Mouse (Mus musculus) olfactory bulb, adult 2 months (tissue): Measurements from ENCODE around the gene Dennd6b. TPM values are rescaled to one million over a fixed set of nuclear protein-coding genes. Genes with fewer than 3 reads are reported as not detected.

Experiments used
- H3K27ac ChIP-seq: fragments of 200-500 bp; 2 replicates; pipeline ENCODE4 v1.5.1; 2012; ENCODE audit warnings: low read depth, low read length; ENCODE audit not compliant: insufficient read depth
- H3K4me1 ChIP-seq: fragments of 200-500 bp; 2 replicates; pipeline ENCODE4 v1.6.1; 2012; ENCODE audit warnings: low read length; ENCODE audit not compliant: control insufficient read depth, insufficient read depth
- H3K4me3 ChIP-seq: fragments of 200-500 bp; 2 replicates; pipeline ENCODE4 v1.5.1; 2012; ENCODE audit warnings: mild to moderate bottlenecking, low read depth, low read length, moderate library complexity; ENCODE audit not compliant: insufficient read depth
- CTCF ChIP-seq: fragments of 200-500 bp; IDR thresholded peaks from 2 replicates; pipeline ENCODE4 v1.5.1; 2012; ENCODE audit warnings: low read depth, mild to moderate bottlenecking, low read length, moderate library complexity; ENCODE audit not compliant: insufficient read depth
- POLR2A ChIP-seq: fragments of 200-500 bp; IDR thresholded peaks from 2 replicates; pipeline ENCODE4 v1.6.1; 2012; ENCODE audit warnings: mild to moderate bottlenecking, low read depth, low read length, moderate library complexity; ENCODE audit not compliant: insufficient read depth
- whole genome bisulfite sequencing: fragments of 180-500 bp; shearing (Covaris S2); methylation state at CpG from one replicate; pipeline ENCODE4 v1.1.7; 2018; 5-methylcytosine and 5-hydroxymethylcytosine counted together
- polyA plus RNA-seq: library from polyadenylated mRNA; stranded (reverse); fragments of >200 nt; gene quantifications from 2 replicates; pipeline ENCODE4 v1.2.4, GENCODE M21; 2012; ENCODE audit warnings: low replicate concordance; ENCODE audit not compliant: missing spikeins, insufficient read depth, insufficient read length

Gene Dennd6b
- polyA plus RNA-seq, result not detected in 2 replicates

- under 1% methylated on average over 38 of the region's 38 CpGs for WGBS
- peaks cover 8% of the 10 kb centered on the region for H3K4me1 ChIP-seq
- H3K4me3 ChIP-seq, result peak within 1 kb of the TSS; percentile 92
- H3K27ac ChIP-seq, result peak within 1 kb of the TSS; percentile 97
- TF ChIP-seq CTCF (peak; percentile 87), POLR2A (no peak; the same call in 1 of the 2 replicates)
Observed at GRCm38 (mm10) chr15:89196313-89196706, at the start of gene Dennd6b. TSS of gene Dennd6b (minus strand) at chr15:89196496.

GRCm38 (mm10) chr15:89241025-89241424, 44.7 kb upstream of the Dennd6b start:
- TF ChIP-seq CTCF (no peak), POLR2A (no peak)
- WGBS, result 58% methylated on average over 2 of the region's 2 CpGs
- Histone ChIP-seq H3K4me1 (peaks cover 7% of the 10 kb centered on the region; the same call in 1 of the 2 replicates), H3K27ac (no peak overlapping the region), H3K4me3 (no peak overlapping the region)

- no peak overlapping the region for H3K4me3 ChIP-seq
- H3K27ac ChIP-seq, result no peak overlapping the region
- WGBS, result 44% methylated on average over 3 of the region's 3 CpGs
- TF ChIP-seq CTCF, result no peak
- TF ChIP-seq POLR2A, result no peak
- H3K4me1 ChIP-seq, result peaks cover 7% of the 10 kb centered on the region; the same call in 1 of the 2 replicates
Observed at GRCm38 (mm10) chr15:89239751-89240392, 43.6 kb upstream of the Dennd6b start.

GRCm38 (mm10) chr15:89234052-89234451, 37.8 kb upstream of the Dennd6b start:
- 72% methylated on average over 4 of the region's 4 CpGs for WGBS
- TF ChIP-seq CTCF (no peak), POLR2A (no peak)
- peaks cover 2% of the 10 kb centered on the region; the same call in 1 of the 2 replicates for H3K4me1 ChIP-seq
- no peak overlapping the region for H3K27ac ChIP-seq
- no peak overlapping the region for H3K4me3 ChIP-seq

GRCm38 (mm10) chr15:89233586-89233985, 37.3 kb upstream of the Dennd6b start:
- 16% methylated on average over 2 of the region's 2 CpGs for WGBS
- Histone ChIP-seq H3K27ac (no peak overlapping the region), H3K4me1 (no peaks in the 10 kb centered on the region), H3K4me3 (no peak overlapping the region)
- TF ChIP-seq POLR2A (no peak), CTCF (no peak)

- TF ChIP-seq POLR2A, result no peak
- TF ChIP-seq CTCF, result no peak
- H3K4me3 ChIP-seq, result no peak overlapping the region
- 61% methylated on average over 2 of the region's 2 CpGs for WGBS
- peaks cover 7% of the 10 kb centered on the region for H3K4me1 ChIP-seq
- no peak overlapping the region for H3K27ac ChIP-seq
Observed at GRCm38 (mm10) chr15:89215611-89216233, 19.4 kb upstream of the Dennd6b start.

- Histone ChIP-seq H3K4me1 (peaks cover 8% of the 10 kb centered on the region), H3K4me3 (no peak overlapping the region), H3K27ac (no peak overlapping the region)
- WGBS, result 81% methylated on average over 3 of the region's 3 CpGs
- TF ChIP-seq POLR2A (no peak), CTCF (no peak)
Observed at GRCm38 (mm10) chr15:89214953-89215352, 18.7 kb upstream of the Dennd6b start.

GRCm38 (mm10) chr15:89213517-89213916, 17.2 kb upstream of the Dennd6b start:
- TF ChIP-seq POLR2A (no peak), CTCF (no peak)
- Histone ChIP-seq H3K4me1 (peaks cover 10% of the 10 kb centered on the region), H3K27ac (no peak overlapping the region), H3K4me3 (peak overlapping the region; percentile 19)
- 37% methylated on average over 3 of the region's 3 CpGs for WGBS

GRCm38 (mm10) chr15:89212495-89212894, 16.2 kb upstream of the Dennd6b start:
- WGBS, result 41% methylated on average over 6 of the region's 6 CpGs
- H3K4me3 ChIP-seq, result peak overlapping the region; percentile 73
- H3K27ac ChIP-seq, result no peak overlapping the region
- H3K4me1 ChIP-seq, result peaks cover 10% of the 10 kb centered on the region
- TF ChIP-seq CTCF (no peak), POLR2A (no peak)
